Mouse (Mus musculus): Measurements from ENCODE around the gene Olfr771. TPM values are rescaled to one million over a fixed set of nuclear protein-coding genes. Genes with fewer than 3 reads are reported as not detected.

Gene Olfr771
- polyA plus RNA-seq (2014; fragmentation: Illumina TruSeq; extraction: RNeasy Lipid Tissue Mini Kit (QIAGEN cat#74804); ENCODE audit: low read depth, low replicate concordance): not detected

DNA sequence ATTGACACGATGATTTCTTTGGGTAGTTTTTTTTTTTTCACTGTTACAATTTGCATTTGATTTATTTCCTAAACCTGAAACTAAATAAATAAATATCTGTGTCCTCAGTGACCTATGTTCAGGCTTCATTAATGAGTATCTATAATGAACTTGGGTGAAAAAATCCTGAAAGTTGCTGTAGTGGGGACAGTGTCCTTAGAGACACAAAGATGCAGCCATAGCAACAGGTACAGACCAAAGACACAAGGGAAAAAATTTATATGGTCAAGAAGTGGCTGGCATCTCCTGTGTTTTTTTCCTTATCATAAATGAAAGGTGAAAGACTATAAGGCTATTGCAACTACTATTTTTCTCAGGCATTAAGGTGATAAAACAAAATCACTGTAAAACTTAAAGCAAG, at the start of gene Olfr771:
Gene Olfr771 (minus strand): TSS at position 101 of the 400 bp plus-strand sequence.

DNA sequence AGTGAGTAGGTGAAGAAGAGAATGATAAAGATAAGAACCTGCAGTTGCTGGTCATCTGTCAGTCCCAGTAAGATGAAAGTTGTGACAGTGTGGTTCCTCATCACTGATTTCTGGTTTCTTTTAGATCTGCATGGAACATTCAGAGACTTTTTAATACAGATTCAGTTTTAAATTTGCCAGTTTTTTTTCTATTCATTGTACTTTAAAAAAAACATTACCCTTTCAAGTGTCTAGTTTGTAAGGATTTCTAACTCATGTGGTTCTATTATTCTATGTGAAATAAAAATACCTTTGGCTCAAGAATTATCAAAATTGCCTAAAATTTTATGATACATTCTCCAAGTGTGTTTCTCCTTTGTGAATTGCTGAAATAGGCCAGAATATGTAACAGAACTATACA, 22.8 kb upstream of the Olfr771 start, which contains the start of gene Olfr773:
Gene Olfr773 (minus strand): TSS at position 101 of the 400 bp plus-strand sequence.

DNA sequence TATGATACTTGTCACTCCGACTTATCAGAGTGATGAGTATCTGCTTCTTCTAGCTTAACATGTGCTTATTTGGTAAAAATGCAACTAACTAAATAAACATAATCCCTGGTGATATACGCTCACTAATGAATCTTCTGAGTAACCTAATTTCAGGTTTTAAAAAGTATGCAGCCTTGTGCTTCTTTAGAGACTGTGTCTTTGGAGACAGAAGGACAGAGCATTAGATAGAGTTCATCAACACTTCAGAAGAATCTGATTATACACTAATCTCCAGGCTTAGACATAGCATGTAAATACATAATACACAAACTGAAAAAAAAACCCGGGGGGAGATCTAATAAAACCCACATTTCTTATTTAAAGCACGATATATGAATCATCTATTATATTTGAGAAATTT, 13.3 kb upstream of the Olfr771 start, which contains the start of gene Olfr772:
Gene Olfr772 (minus strand): TSS at position 101 of the 400 bp plus-strand sequence.

DNA sequence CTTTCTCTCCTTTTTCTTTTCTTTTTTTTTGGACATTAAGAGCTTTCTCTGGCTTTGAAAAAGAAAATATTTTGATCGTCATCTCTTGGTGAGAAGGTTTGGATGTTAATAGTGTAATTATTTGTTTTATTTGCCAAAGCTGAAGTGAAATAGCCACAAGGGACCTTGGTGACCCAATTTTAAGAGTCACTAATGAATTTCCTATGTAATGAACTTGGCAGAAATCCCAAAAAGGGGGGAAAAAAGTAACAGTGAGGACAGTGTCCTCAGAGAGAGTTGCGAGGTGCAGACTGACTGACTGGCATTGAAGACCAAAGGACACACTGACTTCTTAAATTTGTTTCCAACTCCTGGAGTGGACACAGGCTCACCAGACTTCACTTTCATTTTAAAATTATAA, 25.7 kb downstream of the Olfr771 start, which contains the start of gene Olfr770:
Gene Olfr770 (minus strand): TSS at position 101 of the 400 bp plus-strand sequence.

DNA sequence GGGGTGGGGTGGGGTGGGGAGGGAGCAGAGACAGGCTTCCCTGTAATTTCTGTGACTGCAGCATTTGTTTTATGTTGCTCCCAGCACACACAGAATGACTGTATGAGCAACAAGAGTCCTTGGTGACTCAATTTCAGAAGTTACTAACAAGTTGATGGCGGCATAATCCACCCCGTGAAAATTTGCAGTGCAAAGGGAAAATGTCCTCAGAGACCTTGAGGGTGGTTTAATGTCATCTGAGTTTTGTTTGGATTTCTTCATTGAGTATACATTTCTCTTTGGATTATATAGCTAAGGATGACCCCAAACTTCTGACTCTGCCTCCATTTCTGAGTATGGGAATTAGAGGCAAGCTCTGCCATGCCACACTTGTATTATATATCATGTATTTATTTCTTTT, 46.8 kb downstream of the Olfr771 start, which contains the start of gene Olfr769:
Gene Olfr769 (minus strand): TSS at position 101 of the 400 bp plus-strand sequence.

Other genes with a start within 250 kb of the Olfr771 start
- gene Rdh5, start 241.9 kb downstream of the Olfr771 start, polyA plus RNA-seq (2014; fragmentation: Illumina TruSeq; extraction: RNeasy Lipid Tissue Mini Kit (QIAGEN cat#74804); ENCODE audit: low read depth, low replicate concordance): 13.4 TPM
- gene Bloc1s1, start 240.7 kb downstream of the Olfr771 start, polyA plus RNA-seq (2014; fragmentation: Illumina TruSeq; extraction: RNeasy Lipid Tissue Mini Kit (QIAGEN cat#74804); ENCODE audit: low read depth, low replicate concordance): 352 TPM
- 122 TPM for gene Itga7, start 230.9 kb downstream of the Olfr771 start, polyA plus RNA-seq (2014; fragmentation: Illumina TruSeq; extraction: RNeasy Lipid Tissue Mini Kit (QIAGEN cat#74804); ENCODE audit: low read depth, low replicate concordance)
- gene Mettl7b, start 203.8 kb downstream of the Olfr771 start, polyA plus RNA-seq (2014; fragmentation: Illumina TruSeq; extraction: RNeasy Lipid Tissue Mini Kit (QIAGEN cat#74804); ENCODE audit: low read depth, low replicate concordance): not detected
- not detected for gene Olfr9, start 175.3 kb downstream of the Olfr771 start, polyA plus RNA-seq (2014; fragmentation: Illumina TruSeq; extraction: RNeasy Lipid Tissue Mini Kit (QIAGEN cat#74804); ENCODE audit: low read depth, low replicate concordance)
- gene Olfr763, start 154.0 kb downstream of the Olfr771 start, polyA plus RNA-seq (2014; fragmentation: Illumina TruSeq; extraction: RNeasy Lipid Tissue Mini Kit (QIAGEN cat#74804); ENCODE audit: low read depth, low replicate concordance): not detected
- not detected for gene Olfr764-ps1, start 124.9 kb downstream of the Olfr771 start, polyA plus RNA-seq (2014; fragmentation: Illumina TruSeq; extraction: RNeasy Lipid Tissue Mini Kit (QIAGEN cat#74804); ENCODE audit: low read depth, low replicate concordance)
- gene Olfr765, start 114.8 kb downstream of the Olfr771 start, polyA plus RNA-seq (2014; fragmentation: Illumina TruSeq; extraction: RNeasy Lipid Tissue Mini Kit (QIAGEN cat#74804); ENCODE audit: low read depth, low replicate concordance): not detected
- not detected for gene Olfr766-ps1, start 95.8 kb downstream of the Olfr771 start, polyA plus RNA-seq (2014; fragmentation: Illumina TruSeq; extraction: RNeasy Lipid Tissue Mini Kit (QIAGEN cat#74804); ENCODE audit: low read depth, low replicate concordance)
- not detected for gene Olfr767, start 81.8 kb downstream of the Olfr771 start, polyA plus RNA-seq (2014; fragmentation: Illumina TruSeq; extraction: RNeasy Lipid Tissue Mini Kit (QIAGEN cat#74804); ENCODE audit: low read depth, low replicate concordance)
- gene Olfr768, start 65.4 kb downstream of the Olfr771 start, polyA plus RNA-seq (2014; fragmentation: Illumina TruSeq; extraction: RNeasy Lipid Tissue Mini Kit (QIAGEN cat#74804); ENCODE audit: low read depth, low replicate concordance): not detected
- gene Olfr769, start 46.9 kb downstream of the Olfr771 start, polyA plus RNA-seq (2014; fragmentation: Illumina TruSeq; extraction: RNeasy Lipid Tissue Mini Kit (QIAGEN cat#74804); ENCODE audit: low read depth, low replicate concordance): not detected
- not detected for gene Olfr770, start 25.8 kb downstream of the Olfr771 start, polyA plus RNA-seq (2014; fragmentation: Illumina TruSeq; extraction: RNeasy Lipid Tissue Mini Kit (QIAGEN cat#74804); ENCODE audit: low read depth, low replicate concordance)
- gene Olfr772, start 13.2 kb upstream of the Olfr771 start, polyA plus RNA-seq (2014; fragmentation: Illumina TruSeq; extraction: RNeasy Lipid Tissue Mini Kit (QIAGEN cat#74804); ENCODE audit: low read depth, low replicate concordance): not detected
- not detected for gene Olfr773, start 22.7 kb upstream of the Olfr771 start, polyA plus RNA-seq (2014; fragmentation: Illumina TruSeq; extraction: RNeasy Lipid Tissue Mini Kit (QIAGEN cat#74804); ENCODE audit: low read depth, low replicate concordance)
- gene Olfr774, start 71.5 kb upstream of the Olfr771 start, polyA plus RNA-seq (2014; fragmentation: Illumina TruSeq; extraction: RNeasy Lipid Tissue Mini Kit (QIAGEN cat#74804); ENCODE audit: low read depth, low replicate concordance): not detected
- not detected for gene Olfr775, start 83.7 kb upstream of the Olfr771 start, polyA plus RNA-seq (2014; fragmentation: Illumina TruSeq; extraction: RNeasy Lipid Tissue Mini Kit (QIAGEN cat#74804); ENCODE audit: low read depth, low replicate concordance)
- not detected for gene Olfr776, start 94.4 kb upstream of the Olfr771 start, polyA plus RNA-seq (2014; fragmentation: Illumina TruSeq; extraction: RNeasy Lipid Tissue Mini Kit (QIAGEN cat#74804); ENCODE audit: low read depth, low replicate concordance)
- not detected for gene Olfr777, start 106.7 kb upstream of the Olfr771 start, polyA plus RNA-seq (2014; fragmentation: Illumina TruSeq; extraction: RNeasy Lipid Tissue Mini Kit (QIAGEN cat#74804); ENCODE audit: low read depth, low replicate concordance)
- not detected for gene Olfr780, start 153.4 kb upstream of the Olfr771 start, polyA plus RNA-seq (2014; fragmentation: Illumina TruSeq; extraction: RNeasy Lipid Tissue Mini Kit (QIAGEN cat#74804); ENCODE audit: low read depth, low replicate concordance)
- not detected for gene Olfr781, start 164.1 kb upstream of the Olfr771 start, polyA plus RNA-seq (2014; fragmentation: Illumina TruSeq; extraction: RNeasy Lipid Tissue Mini Kit (QIAGEN cat#74804); ENCODE audit: low read depth, low replicate concordance)
- not detected for gene Olfr782, start 184.1 kb upstream of the Olfr771 start, polyA plus RNA-seq (2014; fragmentation: Illumina TruSeq; extraction: RNeasy Lipid Tissue Mini Kit (QIAGEN cat#74804); ENCODE audit: low read depth, low replicate concordance)
- not detected for gene Olfr784, start 219.3 kb upstream of the Olfr771 start, polyA plus RNA-seq (2014; fragmentation: Illumina TruSeq; extraction: RNeasy Lipid Tissue Mini Kit (QIAGEN cat#74804); ENCODE audit: low read depth, low replicate concordance)
- not detected for gene Olfr785, start 240.7 kb upstream of the Olfr771 start, polyA plus RNA-seq (2014; fragmentation: Illumina TruSeq; extraction: RNeasy Lipid Tissue Mini Kit (QIAGEN cat#74804); ENCODE audit: low read depth, low replicate concordance)

Data from heart, adult 10 weeks (tissue).